ENCODE assay signal across 21 mouse cellular contexts in the genomic region with DNA sequence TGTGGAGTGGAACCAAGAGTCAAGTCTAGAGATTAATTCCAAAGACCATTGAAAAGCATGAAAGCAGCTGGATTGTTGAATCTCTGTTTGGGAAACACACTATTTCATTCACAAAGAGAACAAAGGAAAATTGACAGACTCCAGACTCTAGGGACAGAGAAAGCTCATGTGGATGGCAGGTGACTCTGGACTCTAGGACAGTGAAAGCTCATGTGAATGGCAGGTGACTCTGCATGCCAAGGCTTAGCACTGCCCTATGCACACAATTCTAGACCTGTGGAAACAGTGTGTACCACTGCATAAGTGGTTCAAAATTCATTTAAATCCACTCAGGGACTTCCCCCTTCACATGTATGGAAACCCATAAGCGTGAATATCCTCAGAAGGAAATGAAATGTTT.
DNase-seq lines count a peak whose midpoint lies in the region; ATAC-seq and TF ChIP-seq lines count a peak whose summit lies in the region.
"Had no signal": no experiment of that assay in that cellular context is flagged by ENCODE, and none has a peak within 500 bp of the region (broad histone marks: within the 10 kb centered on the region; RNA-seq: fewer than 3 reads in every experiment).

No protein-coding gene starts in this region.

- H3K36me3 ChIP-seq in hindbrain, embryonic 13.5 days, result no peaks in the 10 kb centered on the region
- H3K36me3 ChIP-seq in hindbrain, postnatal 0 days (ENCODE audit: insufficient read depth, low read length), result no peaks in the 10 kb centered on the region
- H3K36me3 ChIP-seq in neural tube, embryonic 11.5 days (ENCODE audit: control insufficient read depth, insufficient read depth, low read length), result no peaks in the 10 kb centered on the region
- H3K36me3 ChIP-seq: embryonic facial prominence, embryonic 15.5 days; forebrain, embryonic 12.5 days; heart, embryonic 15.5 days had no signal

- 94% methylated on average over 1 of the region's 1 CpGs for WGBS in hindbrain, embryonic 13.5 days
- WGBS in hindbrain, postnatal 0 days, result 86% methylated on average over 1 of the region's 1 CpGs
- WGBS in neural tube, embryonic 11.5 days, result 97% methylated on average over 1 of the region's 1 CpGs

- no peak overlapping the region for H3K9ac ChIP-seq in hindbrain, embryonic 13.5 days
- no peak overlapping the region for H3K9ac ChIP-seq in hindbrain, postnatal 0 days (replicated peaks; ENCODE audit: low read length)
- H3K9ac ChIP-seq in neural tube, embryonic 11.5 days (ENCODE audit: low read length), result no peak overlapping the region
- H3K9ac ChIP-seq: embryonic facial prominence, embryonic 15.5 days; forebrain, embryonic 12.5 days; heart, embryonic 15.5 days had no signal

- H3K27me3 ChIP-seq in hindbrain, embryonic 13.5 days, result no peaks in the 10 kb centered on the region
- no peaks in the 10 kb centered on the region for H3K27me3 ChIP-seq in hindbrain, postnatal 0 days (ENCODE audit: insufficient read depth, low read length)
- no peaks in the 10 kb centered on the region for H3K27me3 ChIP-seq in neural tube, embryonic 11.5 days (ENCODE audit: control insufficient read depth, insufficient read depth, low read length)
- H3K27me3 ChIP-seq: embryonic facial prominence, embryonic 15.5 days; forebrain, embryonic 12.5 days; heart, embryonic 15.5 days had no signal

- H3K4me3 ChIP-seq in hindbrain, embryonic 13.5 days, result no peak overlapping the region
- H3K4me3 ChIP-seq in hindbrain, postnatal 0 days (ENCODE audit: low read length), result no peak overlapping the region
- H3K4me3 ChIP-seq in neural tube, embryonic 11.5 days (ENCODE audit: low read depth, low read length), result no peak overlapping the region
- H3K4me3 ChIP-seq: embryonic facial prominence, embryonic 15.5 days; forebrain, embryonic 12.5 days; heart, adult 2 months; heart, embryonic 15.5 days had no signal

- no peak overlapping the region for H3K4me2 ChIP-seq in hindbrain, embryonic 13.5 days
- H3K4me2 ChIP-seq in hindbrain, postnatal 0 days (ENCODE audit: low read depth, low read length), result no peak overlapping the region
- H3K4me2 ChIP-seq in neural tube, embryonic 11.5 days (ENCODE audit: low read depth), result no peak overlapping the region
- H3K4me2 ChIP-seq: embryonic facial prominence, embryonic 15.5 days; forebrain, embryonic 12.5 days; heart, embryonic 11.5 days; heart, embryonic 15.5 days had no signal

- peak overlapping the region; percentile 23; the same call in 1 of the 2 replicates for H3K27ac ChIP-seq in hindbrain, embryonic 13.5 days
- H3K27ac ChIP-seq in hindbrain, postnatal 0 days, result no peak overlapping the region
- H3K27ac ChIP-seq in neural tube, embryonic 11.5 days (ENCODE audit: low read depth, low read length), result no peak overlapping the region
- H3K27ac ChIP-seq: embryonic facial prominence, embryonic 15.5 days; forebrain, embryonic 12.5 days; heart, adult 2 months; heart, embryonic 15.5 days had no signal

- ATAC-seq in hindbrain, embryonic 13.5 days (ENCODE audit: low FRiP score), result no peak
- ATAC-seq in hindbrain, postnatal 0 days, result no peak
- ATAC-seq in neural tube, embryonic 11.5 days (ENCODE audit: insufficient read depth, low FRiP score, low TSS enrichment), result 0 out of 2 replicates have a peak, but pooled peaks have one; percentile 25
- ATAC-seq: CD4-positive, CD25-positive, alpha-beta regulatory T cell, adult 4 months; forebrain, embryonic 16.5 days had no signal

- H3K4me1 ChIP-seq in hindbrain, embryonic 13.5 days (replicated peaks), result peaks cover 28% of the 10 kb centered on the region
- no peaks in the 10 kb centered on the region for H3K4me1 ChIP-seq in hindbrain, postnatal 0 days (ENCODE audit: insufficient read depth, low read length)
- peaks cover 3% of the 10 kb centered on the region; the same call in 1 of the 2 replicates for H3K4me1 ChIP-seq in neural tube, embryonic 11.5 days (ENCODE audit: control insufficient read depth, insufficient read depth, low read length)
- H3K4me1 ChIP-seq: heart, embryonic 15.5 days had no signal

- peak; percentile 10 for DNase-seq in embryo, embryonic 10.5 days (ENCODE audit: low spot score)
- no peak for DNase-seq in embryo, embryonic 9.5 days (ENCODE audit: extremely low spot score)
- no peak for DNase-seq in hindbrain, postnatal 0 days (ENCODE audit: low spot score)
- no peak for DNase-seq in neural tube, embryonic 11.5 days (ENCODE audit: low spot score)
- DNase-seq in neural tube, embryonic 10.5 days (ENCODE audit: extremely low spot score, low spot score), result no peak
- DNase-seq in thymus, adult 18-20 months, result no peak
- DNase-seq: adrenal gland, postnatal 10 days; B cell, adult 2 months; cerebellum, adult 11 months; cerebellum, adult 8-10 months; cerebellum, postnatal 25 days; gastrocnemius, postnatal 14 days; heart, adult 2 months; heart, postnatal 14 days had no signal

- H3K9me3 ChIP-seq in hindbrain, embryonic 13.5 days, result no peaks in the 10 kb centered on the region
- H3K9me3 ChIP-seq in hindbrain, postnatal 0 days (ENCODE audit: low read length), result no peaks in the 10 kb centered on the region
- no peaks in the 10 kb centered on the region for H3K9me3 ChIP-seq in neural tube, embryonic 11.5 days (ENCODE audit: control insufficient read depth, low read length)
- H3K9me3 ChIP-seq: embryonic facial prominence, embryonic 15.5 days; forebrain, embryonic 12.5 days; heart, embryonic 15.5 days had no signal

- no peak for TF ChIP-seq CTCF in hindbrain, postnatal 0 days (IDR thresholded peaks at IDR 0.05; ENCODE audit: low read depth)
